Mouse (Mus musculus) cerebellum, adult 18-20 months (tissue): ENCODE results near the gene Ccdc12.

ENCODE experiments used
- DNase-seq, 2 experiments: peaks; one replicate each; pipeline ENCODE4 v3.0.0; 2021

The Ccdc12 gene

DNA sequence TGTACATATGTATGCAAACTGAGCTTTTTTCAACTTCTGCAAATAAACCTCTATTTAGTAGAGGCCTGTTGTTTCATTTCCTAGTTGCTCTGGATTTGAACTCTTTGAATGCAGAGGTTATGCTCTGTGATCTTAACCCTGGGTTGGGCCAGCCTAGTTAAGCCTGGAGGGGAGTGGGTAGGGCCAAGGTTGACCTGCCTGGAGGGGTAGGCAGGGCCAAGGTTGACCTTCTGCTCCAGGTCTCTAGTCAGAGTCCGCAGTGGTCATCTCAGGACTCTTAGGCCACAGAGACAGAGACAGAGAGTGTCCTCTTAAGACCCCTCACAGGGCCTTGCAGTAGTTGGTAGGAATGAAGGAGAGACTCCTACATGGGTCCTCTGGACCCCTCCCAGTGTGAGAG lies 55.2 kb downstream of the Ccdc12 start:
- no peak for DNase-seq

DNA sequence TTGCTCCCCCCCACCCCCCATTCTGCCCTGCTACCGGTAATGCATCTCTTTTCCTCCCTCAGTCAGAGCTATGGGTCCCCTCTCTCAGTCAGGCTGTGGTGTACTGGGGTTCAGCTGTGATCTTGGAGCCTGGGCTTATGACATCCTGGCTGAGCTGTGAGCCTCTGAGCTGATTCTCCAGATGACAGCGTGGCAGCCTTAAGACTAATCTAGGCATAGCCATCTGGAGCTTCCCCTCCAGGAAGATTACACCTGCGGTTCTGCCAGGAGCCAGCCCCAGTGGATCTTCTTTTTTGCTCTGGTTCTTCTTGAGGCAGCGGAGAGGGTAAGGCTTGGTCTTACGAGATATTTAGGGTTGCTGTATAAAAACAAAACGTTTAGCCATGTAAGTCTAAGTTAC lies 55.7 kb downstream of the Ccdc12 start:
- no peak for DNase-seq

DNA sequence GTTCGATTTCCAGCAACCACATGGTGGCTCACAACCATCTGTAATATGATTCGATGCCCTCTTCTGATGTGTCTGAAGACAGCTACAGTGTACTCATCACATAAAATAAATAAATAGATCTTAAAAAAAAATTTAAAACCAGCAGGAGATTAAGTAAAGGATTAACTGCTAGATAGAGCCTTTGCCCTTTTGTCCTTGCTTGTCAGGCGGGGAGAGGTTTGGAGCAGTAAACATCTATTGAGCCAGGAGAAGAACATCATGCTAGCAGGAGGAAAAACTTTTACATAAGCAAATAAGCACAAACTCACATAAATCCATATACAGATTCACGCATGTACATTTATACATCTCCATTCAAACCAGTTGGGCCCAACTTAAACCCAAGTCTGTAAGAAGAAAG lies 56.2 kb downstream of the Ccdc12 start:
- DNase-seq = no peak

DNA sequence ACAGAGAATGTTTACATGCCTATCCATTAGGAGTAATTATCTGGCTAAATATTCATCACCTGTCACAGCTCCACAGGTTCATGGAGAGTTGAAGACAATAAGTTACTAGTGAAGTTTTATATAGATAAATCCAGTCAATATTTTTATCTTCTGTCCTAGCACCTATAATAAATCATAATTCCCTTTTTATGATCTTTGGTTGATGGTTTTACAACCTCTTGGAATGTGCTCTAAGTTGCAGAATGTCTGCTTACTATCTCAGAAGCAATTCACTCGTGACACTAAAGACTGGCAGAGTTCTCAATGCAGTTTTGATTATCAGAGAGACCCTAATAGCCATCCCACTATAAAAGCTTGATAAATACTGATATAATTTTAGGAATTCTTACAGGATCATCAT lies 57.1 kb downstream of the Ccdc12 start:
- DNase-seq = no peak

DNA sequence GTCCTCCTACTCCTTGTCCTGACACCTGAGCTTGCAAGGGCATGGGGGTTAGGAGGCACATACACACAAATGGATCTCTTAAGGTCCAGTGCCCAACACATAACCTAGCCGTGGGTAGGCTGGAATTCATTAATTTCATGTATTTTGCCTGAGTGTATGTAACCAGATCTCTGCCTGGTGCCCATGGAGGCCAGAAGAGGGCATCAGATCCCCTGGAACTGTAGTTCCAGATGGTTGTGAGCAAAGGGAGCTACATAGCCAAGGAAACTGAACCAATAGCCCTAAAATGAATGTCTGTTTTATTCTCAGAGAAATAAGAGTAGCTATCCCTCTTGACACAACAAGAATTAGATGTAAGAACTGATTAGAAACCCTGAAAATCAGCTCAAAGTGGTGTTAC lies 59.1 kb downstream of the Ccdc12 start:
- DNase-seq = no peak

GRCm38 (mm10) chr9:110716775-110717174 lies 60.5 kb downstream of the Ccdc12 start:
- DNase-seq = peak; percentile 61 to 63

GRCm38 (mm10) chr9:110718071-110718470 lies 61.8 kb downstream of the Ccdc12 start:
- DNase-seq = no peak

- DNase-seq = no peak
These were observed 62.5 kb downstream of the Ccdc12 start for GRCm38 (mm10) chr9:110718810-110719209.

- DNase-seq = no peak
These were observed 63.7 kb downstream of the Ccdc12 start for GRCm38 (mm10) chr9:110719977-110720376.

GRCm38 (mm10) chr9:110722060-110722459 lies 65.8 kb downstream of the Ccdc12 start:
- no peak for DNase-seq

DNA sequence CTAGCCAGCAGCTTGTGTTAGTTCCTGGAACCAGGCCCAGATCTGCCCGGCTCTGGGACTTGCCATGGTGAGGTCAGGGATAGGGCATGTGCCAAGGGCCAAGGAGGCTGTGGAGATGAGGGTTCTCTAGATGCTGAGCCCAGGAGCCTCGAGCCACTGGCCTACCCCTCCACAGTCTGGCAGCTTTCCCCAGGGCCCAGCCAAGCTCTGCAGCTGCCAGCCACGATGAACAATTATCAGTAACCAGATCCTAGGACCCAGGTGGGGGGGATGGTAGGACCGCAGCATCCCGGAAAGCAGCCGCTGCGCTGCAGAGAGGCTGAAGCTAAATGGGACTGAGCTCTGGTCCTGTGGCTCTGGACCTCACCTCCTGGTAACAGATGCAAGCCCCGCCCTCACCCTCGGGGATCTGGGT lies 69.4 kb downstream of the Ccdc12 start:
- DNase-seq = peak in 1 of 2 experiments; percentile 34

DNA sequence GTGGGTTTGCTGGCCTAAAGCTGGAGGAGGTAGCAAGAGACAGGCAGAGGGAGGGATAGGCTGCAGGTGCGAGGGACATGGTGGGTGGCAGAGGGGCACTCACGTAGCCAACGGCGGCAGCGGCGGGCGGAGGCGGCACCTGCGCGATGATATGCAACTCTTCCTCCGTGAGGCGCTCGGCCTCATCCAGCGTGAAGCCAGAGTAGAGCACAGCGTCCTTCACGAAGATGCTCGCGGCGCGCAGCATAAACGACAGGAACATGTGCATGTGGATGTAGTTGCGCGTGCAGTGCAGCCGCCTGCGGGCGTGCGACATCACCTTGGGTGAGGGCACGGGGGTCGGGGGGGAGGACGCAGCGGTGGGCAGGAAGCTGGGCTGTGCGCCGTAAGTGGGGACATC lies 70.6 kb downstream of the Ccdc12 start:
- DNase-seq = no peak

- DNase-seq = peak; percentile 41 to 48
These were observed 73.5 kb downstream of the Ccdc12 start for GRCm38 (mm10) chr9:110729841-110730240.

- no peak for DNase-seq
These were observed 75.6 kb downstream of the Ccdc12 start for GRCm38 (mm10) chr9:110731859-110732258.

GRCm38 (mm10) chr9:110732623-110733022 lies 76.3 kb downstream of the Ccdc12 start:
- peak; percentile 19 to 29 for DNase-seq

- no peak for DNase-seq
These were observed 76.8 kb downstream of the Ccdc12 start for GRCm38 (mm10) chr9:110733102-110733501.

- no peak for DNase-seq
These were observed 77.9 kb downstream of the Ccdc12 start for GRCm38 (mm10) chr9:110734154-110734553.

- no peak for DNase-seq
These were observed 80.1 kb downstream of the Ccdc12 start for GRCm38 (mm10) chr9:110736362-110736761.

DNA sequence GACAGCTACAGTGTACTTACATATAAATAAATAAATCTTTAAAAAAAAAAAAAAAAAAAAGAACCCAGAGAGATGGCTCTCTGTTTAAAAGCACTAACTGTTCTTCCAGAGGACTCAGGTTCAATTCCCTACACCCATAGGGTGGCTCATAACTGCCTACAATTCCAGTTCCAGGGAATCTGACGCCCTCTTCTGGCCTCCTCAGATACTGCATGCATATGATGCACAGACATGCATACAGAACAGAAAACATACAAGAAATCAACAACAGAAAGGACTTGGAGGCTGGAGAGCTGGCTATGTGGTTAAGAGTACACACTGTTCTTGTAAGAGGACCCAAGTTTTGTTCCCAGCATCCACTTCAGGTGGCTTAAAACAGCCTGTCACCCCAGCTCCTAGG lies 81.8 kb downstream of the Ccdc12 start:
- no peak for DNase-seq

DNA sequence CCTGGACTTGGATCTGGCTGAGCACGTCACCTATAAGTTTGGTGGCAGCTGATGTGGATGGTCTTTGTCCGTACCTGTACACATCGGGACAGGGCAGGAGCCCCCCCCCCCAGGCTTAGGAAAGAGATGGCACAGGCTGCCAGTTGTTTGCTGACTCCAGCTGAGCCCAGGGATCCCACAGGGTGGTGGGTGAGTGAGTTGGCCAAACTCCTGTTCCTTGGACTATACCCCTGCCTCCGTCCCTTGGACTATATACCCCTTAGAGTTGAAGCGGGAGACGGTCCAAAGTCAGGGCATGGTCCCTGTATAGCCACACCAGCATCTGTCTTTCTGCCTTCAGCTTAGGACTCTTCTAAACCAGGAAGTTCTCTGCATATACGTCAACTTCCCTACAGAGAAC lies 83.7 kb downstream of the Ccdc12 start:
- no peak for DNase-seq

DNA sequence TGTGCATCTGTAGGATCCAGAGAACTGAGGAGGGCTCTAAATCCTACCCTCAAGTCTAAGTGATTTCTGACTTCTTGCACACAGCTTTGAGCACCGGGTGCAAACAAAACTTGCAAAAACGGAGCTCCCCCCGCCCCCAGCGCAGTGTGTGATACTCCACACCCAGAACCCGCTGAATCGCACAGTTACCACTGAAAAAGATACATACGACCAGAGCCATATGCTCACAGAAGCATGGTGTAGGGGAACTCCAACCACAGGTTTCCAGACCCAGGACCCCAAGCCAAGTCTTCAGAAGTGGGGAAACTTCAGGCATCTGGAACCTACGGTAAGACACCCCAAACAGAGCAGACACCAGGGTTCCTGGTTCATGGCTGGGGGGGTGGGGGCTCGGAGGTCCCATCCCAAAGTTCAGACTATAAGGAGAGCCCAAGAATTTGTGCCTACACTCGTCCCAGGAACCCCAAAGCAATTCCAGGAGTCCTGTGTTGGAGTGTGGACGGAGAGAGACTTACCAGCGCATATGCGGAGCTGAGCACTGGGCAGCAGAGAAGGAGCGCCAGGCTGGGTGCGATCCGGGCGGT lies 85.5 kb downstream of the Ccdc12 start, which contains the start of gene Myl3:
TSS of gene Myl3 (plus strand) at position 151 of the 584 bp plus-strand sequence.
- DNase-seq = no peak

DNA sequence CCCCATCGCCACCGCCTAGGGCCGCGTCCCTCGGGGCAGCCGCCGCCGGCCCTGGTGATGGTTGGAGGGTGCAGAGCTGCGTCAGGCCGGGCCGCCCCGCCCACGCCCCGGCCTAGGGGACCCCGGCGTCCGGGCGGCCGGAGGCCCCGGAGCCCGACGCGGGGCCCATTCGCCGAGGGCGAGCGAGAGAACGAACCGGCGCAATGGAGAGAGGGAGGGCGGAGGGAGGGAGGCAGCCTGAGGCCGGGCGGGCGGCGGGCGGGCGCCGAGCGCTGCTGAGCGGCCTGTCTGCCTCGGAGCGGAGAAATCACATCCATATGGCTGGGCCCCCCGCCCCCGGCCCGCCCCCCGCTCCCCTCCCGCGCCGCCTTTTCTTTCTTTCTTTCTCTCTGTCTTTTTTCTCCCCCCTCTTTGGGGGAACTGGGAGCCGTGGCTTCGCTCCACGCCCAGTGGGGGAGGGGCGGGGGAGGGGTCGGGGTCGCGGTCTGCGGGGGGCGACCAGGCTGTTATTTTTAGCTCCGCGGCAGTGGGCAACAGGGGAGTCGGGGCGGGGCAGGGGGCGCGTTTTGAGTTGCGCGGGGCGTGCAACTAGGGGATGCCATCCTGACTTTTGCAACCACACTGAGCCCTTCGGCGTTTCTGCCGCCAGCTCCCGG lies 86.1 kb downstream of the Ccdc12 start:
- no peak for DNase-seq

DNA sequence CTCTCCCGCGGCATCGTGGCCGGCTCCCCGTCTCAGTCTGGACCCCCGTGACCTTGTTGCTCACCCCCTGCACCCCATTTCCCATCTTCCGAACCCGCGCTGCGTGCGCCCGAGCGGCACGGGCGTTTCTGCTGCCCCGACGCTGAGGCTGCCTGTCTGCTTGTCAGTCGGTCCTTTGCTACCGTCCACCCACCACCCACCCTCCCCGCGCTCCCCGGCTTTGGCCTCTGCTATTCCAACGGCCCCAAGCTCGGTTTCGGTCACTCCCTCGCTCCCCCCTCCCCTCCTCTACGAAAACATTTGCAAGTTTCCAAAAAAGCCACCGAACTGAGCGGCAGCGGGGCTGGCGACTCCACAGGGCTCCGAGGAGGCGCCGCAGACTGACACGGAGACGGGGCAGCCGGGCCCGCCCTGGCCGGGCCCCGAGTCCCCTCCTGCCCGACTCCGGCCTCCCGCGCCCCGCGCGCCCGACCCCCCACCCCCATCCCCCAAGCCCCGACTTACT lies 86.7 kb downstream of the Ccdc12 start:
- DNase-seq = no peak

GRCm38 (mm10) chr9:110743456-110744323 lies 87.4 kb downstream of the Ccdc12 start:
- no peak for DNase-seq
